Mouse (Mus musculus) brain, embryonic 14.5 days (tissue): ENCODE measurements around the gene Hcn2.

Experiments used
- CTCF ChIP-seq: fragments of 200-500 bp; IDR thresholded peaks from 2 replicates; pipeline ENCODE4 v1.5.1; 2012; ENCODE audit warnings: inconsistent platforms, mild to moderate bottlenecking, moderate library complexity, borderline replicate concordance; ENCODE audit not compliant: insufficient read depth, insufficient read length; ENCODE audit errors: extremely low read depth
- POLR2A ChIP-seq: fragments of 200-500 bp; IDR thresholded peaks from 2 replicates; pipeline ENCODE4 v1.6.1; 2012; ENCODE audit warnings: mild to moderate bottlenecking, inconsistent platforms, borderline replicate concordance; ENCODE audit not compliant: poor library complexity, insufficient read depth, insufficient read length, severe bottlenecking; ENCODE audit errors: extremely low read depth

DNA sequence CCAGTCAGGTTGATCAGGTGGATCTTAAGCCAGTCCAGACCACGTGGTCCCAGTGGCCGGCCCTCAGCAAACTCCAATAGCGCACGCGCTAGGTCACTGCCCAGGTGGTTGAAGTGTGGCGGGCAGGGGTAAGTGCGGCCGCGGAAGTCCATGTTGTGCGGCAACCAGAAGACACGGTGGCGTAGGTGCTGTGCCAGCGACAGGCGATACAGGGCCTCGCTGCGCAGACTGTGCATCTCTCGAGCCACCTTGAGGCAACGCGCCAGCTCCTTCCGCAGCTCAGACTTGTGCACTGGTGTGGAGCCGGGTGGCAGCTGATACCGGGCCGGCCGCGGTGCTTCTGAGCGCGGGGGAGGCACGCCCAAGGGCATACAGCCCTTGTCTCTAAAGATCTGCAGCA, 22.8 kb downstream of the Hcn2 start:
- TF ChIP-seq POLR2A (no peak), CTCF (no peak)
